Mouse (Mus musculus) layer of hippocampus, postnatal 36 days (tissue): ENCODE measurements at regions not wholly inside any gene's neighbourhood (a gene's known extent, or its start where the extent isn't known, plus 50 kb on each side); places are given as distances from the start of the nearest gene placed in this dataset.

Source experiments
- microRNA-seq, 2 experiments: library from miRNA; unstranded; fragments of <30 nt; microRNA quantifications; one replicate each; pipeline ENCODE4 v1.2.0; 2021

Small RNA genes lying in the stretch of these regions (microRNA-seq; reads per million reads assigned to microRNA genes)
- 4,042 to 5,986 reads per million in 2 experiments for gene Mir221
- gene Mir222, result 988 to 1,271 reads per million in 2 experiments
